Mouse (Mus musculus) MEL (cell line): ENCODE data around the gene Stc2. TPM values are rescaled to one million over a fixed set of nuclear protein-coding genes. Genes with fewer than 3 reads are reported as not detected.

Experiments
- DNase-seq: peaks from one replicate; pipeline ENCODE4 v3.0.0; 2011; ENCODE audit warnings: low read depth, low spot score
- H3K27ac ChIP-seq: 2 replicates; pipeline ENCODE4 v1.5.1; 2012; ENCODE audit warnings: low read depth, mild to moderate bottlenecking, control low read depth, low read length, moderate library complexity; ENCODE audit not compliant: control insufficient read depth
- H3K27me3 ChIP-seq, 2 experiments: fragments of 150-350 bp in 1 of 2; sonication (generic) in 1 of 2; 2 replicates each; pipeline ENCODE4 v1.6.1; 2012; ENCODE audit warnings: low read length in 2 of 2, mild to moderate bottlenecking in 2 of 2, improper control_type of control experiment in 1 of 2, moderate library complexity in 1 of 2; ENCODE audit not compliant: insufficient read depth in 2 of 2, control insufficient read depth in 1 of 2
- H3K36me3 ChIP-seq, 2 experiments: 2 replicates each; pipeline ENCODE4 v1.6.1; 2012 to 2014; ENCODE audit warnings: low read length in 2 of 2, improper control_type of control experiment in 1 of 2, inconsistent platforms in 1 of 2, mild to moderate bottlenecking in 1 of 2; ENCODE audit not compliant: insufficient read depth in 2 of 2, control insufficient read depth in 1 of 2
- H3K4me1 ChIP-seq, 2 experiments: fragments of 150-350 bp in 1 of 2; sonication (generic) in 1 of 2; 2 replicates each; pipeline ENCODE4 v1.6.1; 2012; ENCODE audit warnings: low read length in 2 of 2, improper control_type of control experiment in 1 of 2, mild to moderate bottlenecking in 1 of 2; ENCODE audit not compliant: insufficient read depth in 2 of 2, control insufficient read depth in 1 of 2
- H3K4me3 ChIP-seq, 2 experiments: fragments of 150-350 bp in 1 of 2; sonication (generic) in 1 of 2; 2 replicates each; pipeline ENCODE4 v1.5.1; 2012; ENCODE audit warnings: low read depth in 2 of 2, low read length in 2 of 2, mild to moderate bottlenecking in 2 of 2, moderate library complexity in 2 of 2, control low read depth in 1 of 2, improper control_type of control experiment in 1 of 2; ENCODE audit not compliant: control insufficient read depth in 1 of 2, insufficient read depth in 1 of 2
- H3K79me2 ChIP-seq: 2 replicates; pipeline ENCODE4 v1.6.1; 2012; ENCODE audit warnings: mild to moderate bottlenecking, low read length, moderate library complexity; ENCODE audit not compliant: control insufficient read depth, poor library complexity, insufficient read depth
- H3K9ac ChIP-seq: 2 replicates; pipeline ENCODE4 v1.6.1; 2012; ENCODE audit warnings: low read depth, mild to moderate bottlenecking, control low read depth, low read length, moderate library complexity; ENCODE audit not compliant: control insufficient read depth, poor library complexity, severe bottlenecking
- H3K9me3 ChIP-seq: fragments of 150-350 bp; sonication (generic); replicated peaks from 2 replicates; pipeline ENCODE4 v1.6.1; 2012; ENCODE audit warnings: mild to moderate bottlenecking, low read length, improper control_type of control experiment, moderate library complexity; ENCODE audit not compliant: insufficient read depth
- CHD1 ChIP-seq: IDR thresholded peaks from 2 replicates; pipeline ENCODE4 v1.6.1; 2012; ENCODE audit warnings: low read depth, mild to moderate bottlenecking, inconsistent platforms, low read length, improper control_type of control experiment
- ETS1 ChIP-seq: IDR thresholded peaks from 2 replicates; pipeline ENCODE4 v1.6.1; 2012; ENCODE audit warnings: low read depth, mild to moderate bottlenecking, inconsistent platforms, low read length, improper control_type of control experiment, moderate library complexity
- GABPA ChIP-seq: IDR thresholded peaks from 2 replicates; pipeline ENCODE4 v1.6.1; 2012; ENCODE audit warnings: low read depth, mild to moderate bottlenecking, inconsistent platforms, low read length, improper control_type of control experiment, moderate library complexity
- HCFC1 ChIP-seq: IDR thresholded peaks from 2 replicates; pipeline ENCODE4 v1.6.1; 2012; ENCODE audit warnings: low read depth, mild to moderate bottlenecking, inconsistent platforms, low read length, improper control_type of control experiment, moderate library complexity
- KAT2A ChIP-seq: conservative IDR thresholded peaks from 2 replicates; pipeline ENCODE4 v1.6.1; 2012; ENCODE audit warnings: low read depth, low read length, improper control_type of control experiment, inconsistent platforms
- MAX ChIP-seq: IDR thresholded peaks from 2 replicates; pipeline ENCODE4 v1.6.1; 2011; ENCODE audit warnings: low read length, improper control_type of control experiment
- MAZ ChIP-seq: IDR thresholded peaks from 2 replicates; pipeline ENCODE4 v1.6.1; 2012; ENCODE audit warnings: low read depth, mild to moderate bottlenecking, inconsistent platforms, low read length, improper control_type of control experiment
- MXI1 ChIP-seq: IDR thresholded peaks from 2 replicates; pipeline ENCODE4 v1.6.1; 2011; ENCODE audit warnings: mild to moderate bottlenecking, low read depth, low read length, improper control_type of control experiment
- MYC ChIP-seq: IDR thresholded peaks from 2 replicates; pipeline ENCODE4 v1.6.1; 2011; ENCODE audit warnings: low read depth, mild to moderate bottlenecking, low read length, improper control_type of control experiment, moderate library complexity
- POLR2A ChIP-seq, 2 experiments: IDR thresholded peaks; 2 replicates each; pipeline ENCODE4 v1.6.1; 2011 to 2012; ENCODE audit warnings: low read length in 2 of 2, mild to moderate bottlenecking in 2 of 2, control low read depth in 1 of 2, improper control_type of control experiment in 1 of 2, low read depth in 1 of 2, moderate library complexity in 1 of 2; ENCODE audit not compliant: control insufficient read depth in 1 of 2, insufficient read depth in 1 of 2, poor library complexity in 1 of 2
- POLR2AphosphoS2 ChIP-seq: IDR thresholded peaks from 2 replicates; pipeline ENCODE4 v1.6.1; 2011; ENCODE audit warnings: low read length, improper control_type of control experiment
- POLR2AphosphoS5 ChIP-seq: IDR thresholded peaks from 2 replicates; pipeline ENCODE4 v1.6.1; 2012; ENCODE audit warnings: low read depth, borderline replicate concordance, mild to moderate bottlenecking, inconsistent platforms, low read length, moderate library complexity, mixed read lengths
- RAD21 ChIP-seq: IDR thresholded peaks from 2 replicates; pipeline ENCODE4 v1.6.1; 2011; ENCODE audit warnings: mild to moderate bottlenecking, low read depth, low read length, improper control_type of control experiment
- RCOR1 ChIP-seq: IDR thresholded peaks from 2 replicates; pipeline ENCODE4 v1.6.1; 2012; ENCODE audit warnings: low read depth, mild to moderate bottlenecking, inconsistent platforms, low read length, improper control_type of control experiment
- SIN3A ChIP-seq: IDR thresholded peaks from 2 replicates; pipeline ENCODE4 v1.6.1; 2012; ENCODE audit warnings: low read length, improper control_type of control experiment, inconsistent platforms
- SMC3 ChIP-seq: IDR thresholded peaks from 2 replicates; pipeline ENCODE4 v1.6.1; 2011; ENCODE audit warnings: low read depth, low read length, improper control_type of control experiment
- TBP ChIP-seq: IDR thresholded peaks from 2 replicates; pipeline ENCODE4 v1.8.0; 2011; ENCODE audit warnings: low read depth, low read length, improper control_type of control experiment
- USF1 ChIP-seq: IDR thresholded peaks from 2 replicates; pipeline ENCODE4 v1.6.1; 2014; ENCODE audit warnings: low read depth, mild to moderate bottlenecking, inconsistent platforms, low read length, improper control_type of control experiment, moderate library complexity
- USF2 ChIP-seq, 2 experiments: IDR thresholded peaks; 2 replicates each; pipeline ENCODE4 v1.6.1; 2011 to 2012; ENCODE audit warnings: improper control_type of control experiment in 2 of 2, low read length in 2 of 2, borderline replicate concordance in 1 of 2, inconsistent platforms in 1 of 2, low read depth in 1 of 2, mild to moderate bottlenecking in 1 of 2; ENCODE audit not compliant: insufficient read depth in 1 of 2
- ZC3H11A ChIP-seq: IDR thresholded peaks from 2 replicates; pipeline ENCODE4 v1.6.1; 2012; ENCODE audit warnings: low read depth, mild to moderate bottlenecking, inconsistent platforms, low read length, improper control_type of control experiment
- ZKSCAN1 ChIP-seq: IDR thresholded peaks from 2 replicates; pipeline ENCODE4 v1.6.1; 2012; ENCODE audit warnings: low read depth, mild to moderate bottlenecking, inconsistent platforms, low read length, improper control_type of control experiment, moderate library complexity
- polyA plus RNA-seq, 2 experiments: library from polyadenylated mRNA; stranded (reverse) in 1 of 2; unstranded in 1 of 2; fragments of >175 nt in 1 of 2; fragments of >200 nt in 1 of 2; gene quantifications; 2 replicates each; pipeline versions ENCODE4 v1.2.1 to v1.2.4; 2012; ENCODE audit warnings: low replicate concordance in 2 of 2, low read depth in 1 of 2; ENCODE audit not compliant: insufficient read length in 2 of 2, insufficient read depth in 1 of 2, missing spikeins in 1 of 2
- total RNA-seq: library from RNA; depleted of rRNA; stranded (reverse); fragments of 300-350 nt; gene quantifications from 2 replicates; pipeline ENCODE4 v1.2.3, GENCODE M21; 2012

Gene Stc2
- total and polyA plus RNA-seq, 3 experiments, result 20.3 to 32.5 TPM; not detected in 1

DNA sequence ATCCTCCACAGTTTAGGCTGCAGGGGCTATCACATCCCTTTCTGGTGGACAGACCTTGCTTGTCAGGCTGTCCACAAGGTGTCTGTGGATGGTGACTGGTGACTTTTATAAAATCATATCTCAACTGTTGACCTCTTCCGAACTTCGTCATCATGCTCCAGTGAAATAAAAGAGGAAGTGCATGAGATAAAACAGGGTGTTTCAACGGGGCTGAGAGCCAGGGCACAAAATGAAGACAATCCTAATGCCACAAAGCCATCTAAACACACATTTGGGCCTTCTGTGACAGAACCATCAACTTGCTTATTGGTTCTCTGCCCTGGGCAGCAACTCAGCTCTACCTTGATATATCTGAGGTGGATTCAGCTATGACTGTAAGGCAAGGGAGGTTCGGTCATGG is 3.0 kb downstream of the Stc2 start (continued):
- TF ChIP-seq HCFC1, result no peak
- TF ChIP-seq KAT2A, result no peak
- no peak for TF ChIP-seq RAD21
- no peak for TF ChIP-seq USF2 (IDR thresholded peaks at IDR 0.05; ENCODE audit: borderline replicate concordance in 1 of 2, insufficient read depth in 1 of 2, low read depth in 1 of 2, low read length in 2 of 2)
- no peak for TF ChIP-seq USF1
- TF ChIP-seq POLR2AphosphoS2, result no peak
- TF ChIP-seq GABPA, result no peak
- TF ChIP-seq ZC3H11A, result no peak
- peak; percentile 65; the same call in 1 of the 2 replicates for TF ChIP-seq RCOR1

DNA sequence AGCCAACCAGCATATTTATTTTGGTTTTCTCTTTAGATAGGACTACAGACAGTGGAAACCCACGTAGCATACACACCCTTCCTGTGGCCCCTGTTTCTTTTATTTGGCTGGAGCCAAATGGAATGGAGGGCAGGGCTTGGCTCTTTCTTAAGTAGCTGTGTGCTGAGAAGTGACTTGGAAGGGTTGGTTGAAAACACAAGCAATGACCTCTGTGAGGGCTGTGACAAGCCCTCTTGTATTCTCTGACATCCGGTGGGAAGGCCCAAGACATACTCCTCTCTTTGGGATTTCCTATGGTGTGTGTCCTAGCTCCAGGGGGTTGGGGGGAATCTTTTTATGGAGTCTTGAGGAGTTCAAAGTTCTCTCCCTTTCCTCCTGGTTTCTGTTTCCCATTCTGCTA is 3.5 kb downstream of the Stc2 start:
- Histone ChIP-seq H3K4me3 (no peak overlapping the region), H3K36me3 (peaks cover 34 to 41% of the 10 kb centered on the region in 2 experiments), H3K9ac (no peak overlapping the region), H3K27me3 (no peaks in the 10 kb centered on the region), H3K79me2 (peaks cover 31% of the 10 kb centered on the region), H3K4me1 (peaks cover 16 to 26% of the 10 kb centered on the region in 2 experiments), H3K27ac (peak overlapping the region; percentile 6; the same call in 1 of the 2 replicates), H3K9me3 (no peaks in the 10 kb centered on the region)
- no peak for DNase-seq
- TF ChIP-seq ETS1 (no peak), POLR2A (IDR thresholded peaks at IDR 0.05; ENCODE audit: control insufficient read depth in 1 of 2, insufficient read depth in 1 of 2, low read depth in 1 of 2, low read length in 2 of 2, poor library complexity in 1 of 2) (no peak), MAZ (no peak), SIN3A (peak; percentile 15; the same call in 1 of the 2 replicates), TBP (no peak), ZKSCAN1 (no peak), USF1 (peak; percentile 52), MYC (peak; percentile 49; the same call in 1 of the 2 replicates), MAX (peak; percentile 25; the same call in 1 of the 2 replicates), CHD1 (no peak), MXI1 (peak; percentile 33; the same call in 1 of the 2 replicates), SMC3 (no peak), POLR2AphosphoS5 (no peak)
